Mouse (Mus musculus) intestine, embryonic 15.5 days (tissue): ENCODE measurements at regions not wholly inside any gene's neighbourhood (a gene's known extent, or its start where the extent isn't known, plus 50 kb on each side); places are given as distances from the start of the nearest gene placed in this dataset.
"Not testable (repeated sequence)": the region's sequence is repeated elsewhere in the genome, so short reads cannot be mapped to it uniquely, and the experiment has no call there.

ENCODE experiments used
- ATAC-seq: fragments of 200-750 bp; cut with Nextera tagmentation; 2 replicates; pipeline ENCODE4 v1.8.0; 2017; ENCODE audit warnings: moderate TSS enrichment, moderate library complexity
- H3K27ac ChIP-seq: fragments of 300-500 bp; sonication (generic); 2 replicates; pipeline ENCODE4 v1.5.1; 2015; ENCODE audit warnings: mild to moderate bottlenecking, inconsistent platforms
- H3K27me3 ChIP-seq: fragments of 300-500 bp; sonication (generic); replicated peaks from 2 replicates; pipeline ENCODE4 v1.6.1; 2015; ENCODE audit warnings: inconsistent platforms
- H3K36me3 ChIP-seq: fragments of 300-500 bp; sonication (generic); 2 replicates; pipeline ENCODE4 v1.6.1; 2015; ENCODE audit warnings: inconsistent platforms
- H3K4me1 ChIP-seq: fragments of 300-500 bp; sonication (generic); replicated peaks from 2 replicates; pipeline ENCODE4 v1.6.1; 2015; ENCODE audit warnings: inconsistent platforms
- H3K4me2 ChIP-seq: fragments of 300-500 bp; sonication (generic); replicated peaks from 2 replicates; pipeline ENCODE4 v1.6.1; 2015; ENCODE audit warnings: mild to moderate bottlenecking, inconsistent platforms
- H3K4me3 ChIP-seq: fragments of 300-500 bp; sonication (generic); replicated peaks from 2 replicates; pipeline ENCODE4 v1.5.1; 2015; ENCODE audit warnings: inconsistent platforms
- H3K9ac ChIP-seq: fragments of 300-500 bp; sonication (generic); 2 replicates; pipeline ENCODE4 v1.6.1; 2015; ENCODE audit warnings: inconsistent platforms
- H3K9me3 ChIP-seq: fragments of 300-500 bp; sonication (generic); 2 replicates; pipeline ENCODE4 v1.6.1; 2016; ENCODE audit warnings: inconsistent platforms
- WGBS: fragments of 180-500 bp; shearing (Covaris S2); methylation state at CpG from one replicate; pipeline ENCODE4 v1.1.7; 2015; 5-methylcytosine and 5-hydroxymethylcytosine counted together

GRCm38 (mm10) chr5:4361547-4361946 lies 169.4 kb downstream of the Mterf1b start:
- not testable (repeated sequence) for ATAC-seq, H3K9me3 ChIP-seq

GRCm38 (mm10) chr5:4384719-4385118 lies 192.6 kb downstream of the Mterf1b start:
- H3K27ac ChIP-seq, H3K27me3 ChIP-seq, H3K4me3 ChIP-seq, H3K36me3 ChIP-seq, H3K9me3 ChIP-seq, H3K4me1 ChIP-seq, H3K4me2 ChIP-seq, ATAC-seq, H3K9ac ChIP-seq: not testable (repeated sequence)
- 40% methylated on average over 7 of the region's 7 CpGs for WGBS

More at GRCm38 (mm10) chr5:4361547-4361946, 169.4 kb downstream of the Mterf1b start:
- H3K4me3 ChIP-seq, H3K27ac ChIP-seq, H3K27me3 ChIP-seq, H3K4me2 ChIP-seq, H3K36me3 ChIP-seq, H3K9ac ChIP-seq, H3K4me1 ChIP-seq: not testable (repeated sequence)
- 82% methylated on average over 6 of the region's 6 CpGs for WGBS

- Histone ChIP-seq H3K4me1 (no peaks in the 10 kb centered on the region), H3K4me3 (no peak overlapping the region), H3K4me2 (no peak overlapping the region), H3K27ac (no peak overlapping the region), H3K27me3 (no peaks in the 10 kb centered on the region), H3K36me3 (no peaks in the 10 kb centered on the region), H3K9me3 (no peaks in the 10 kb centered on the region), H3K9ac (no peak overlapping the region)
- 74% methylated on average over 2 of the region's 2 CpGs for WGBS
- no peak for ATAC-seq
These were observed 198.9 kb downstream of the Mterf1b start for GRCm38 (mm10) chr5:4391083-4391482.

DNA sequence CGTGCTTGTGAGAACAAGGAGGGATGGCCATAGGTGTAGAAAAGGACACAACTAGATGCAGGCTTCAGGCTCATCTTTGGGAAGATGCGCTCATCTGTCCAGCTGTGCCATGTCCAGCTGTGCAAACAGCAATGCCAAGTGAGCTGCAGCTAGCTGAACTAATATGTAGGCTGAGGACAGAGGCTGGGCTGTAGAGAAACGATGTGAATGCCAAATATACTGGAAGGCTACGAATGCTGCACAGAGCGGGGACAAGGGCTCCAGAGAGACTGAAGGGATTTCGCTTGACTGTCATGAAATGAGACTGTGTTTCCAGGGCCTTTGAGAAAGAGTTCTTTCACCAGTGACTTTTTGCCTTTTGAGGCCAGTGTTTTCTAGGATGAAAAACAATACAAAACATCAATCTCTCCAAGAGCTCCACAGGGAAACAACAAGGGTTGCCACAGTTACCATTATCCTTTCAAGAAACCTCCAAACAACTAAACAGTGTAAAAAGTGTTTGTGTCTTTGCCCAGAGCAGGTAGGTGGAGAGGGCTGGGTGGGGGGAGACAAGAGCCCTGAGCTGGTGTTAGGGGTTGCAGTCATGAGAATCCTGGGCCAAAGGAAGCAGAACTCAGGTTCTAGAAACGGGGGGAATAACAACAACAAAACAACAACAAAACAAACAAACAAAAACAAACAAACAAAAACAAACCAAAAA lies 202.3 kb downstream of the Mterf1b start:
- not testable (repeated sequence) for ATAC-seq

DNA sequence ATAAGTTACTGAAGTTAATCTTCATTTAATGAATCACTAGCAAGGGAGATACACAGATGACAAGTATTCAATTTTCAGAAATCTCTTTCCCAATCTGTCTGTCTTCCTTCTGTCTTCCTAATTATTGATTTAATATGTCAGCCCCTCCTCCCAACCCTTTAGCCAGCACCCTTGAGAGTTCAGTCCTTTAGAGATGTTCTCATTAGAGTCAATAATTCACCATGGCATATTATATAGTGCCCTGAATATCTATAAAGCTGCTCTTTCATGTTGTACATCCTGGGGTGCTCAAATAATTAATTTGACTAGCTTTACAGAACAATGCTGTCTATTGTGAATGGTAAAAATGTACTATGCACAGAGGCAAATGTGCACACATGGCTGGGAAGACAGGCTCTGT lies 205.9 kb downstream of the Mterf1b start:
- ATAC-seq: no peak

More for the DNA sequence above, 202.3 kb downstream of the Mterf1b start:
- not testable (repeated sequence) for H3K36me3 ChIP-seq, H3K27ac ChIP-seq, H3K4me2 ChIP-seq, H3K4me3 ChIP-seq, H3K9ac ChIP-seq, H3K27me3 ChIP-seq, H3K9me3 ChIP-seq, H3K4me1 ChIP-seq
- WGBS: 75% methylated on average over 7 of the region's 7 CpGs

GRCm38 (mm10) chr5:4417761-4418160 lies 225.6 kb downstream of the Mterf1b start:
- Histone ChIP-seq H3K36me3 (no peaks in the 10 kb centered on the region), H3K9me3 (no peaks in the 10 kb centered on the region), H3K4me3 (no peak overlapping the region), H3K27me3 (no peaks in the 10 kb centered on the region), H3K4me1 (no peaks in the 10 kb centered on the region), H3K4me2 (no peak overlapping the region), H3K9ac (no peak overlapping the region), H3K27ac (no peak overlapping the region)
- WGBS: 75% methylated on average over 1 of the region's 1 CpGs
- no peak for ATAC-seq

More for the DNA sequence above, 205.9 kb downstream of the Mterf1b start:
- Histone ChIP-seq H3K36me3 (no peaks in the 10 kb centered on the region), H3K4me2 (no peak overlapping the region), H3K4me1 (no peaks in the 10 kb centered on the region), H3K9ac (no peak overlapping the region), H3K27ac (no peak overlapping the region), H3K9me3 (no peaks in the 10 kb centered on the region), H3K4me3 (no peak overlapping the region), H3K27me3 (no peaks in the 10 kb centered on the region)
